Mouse (Mus musculus) layer of hippocampus, adult 8-10 months (tissue): ENCODE measurements around the gene Igf1r. TPM values are rescaled to one million over a fixed set of nuclear protein-coding genes. Genes with fewer than 3 reads are reported as not detected.

Source experiments
- DNase-seq, 2 experiments: peaks; one replicate each; pipeline ENCODE4 v3.0.0; 2022; ENCODE audit warnings: low spot score in 2 of 2
- total RNA-seq, 4 experiments: library from RNA; stranded (reverse); gene quantifications; 2 replicates each; pipeline ENCODE4 v1.2.4; 2022

Igf1r gene
- total RNA-seq, 4 experiments from 2014 or later, result 36.7 to 55.9 (median 50.7) TPM

DNA sequence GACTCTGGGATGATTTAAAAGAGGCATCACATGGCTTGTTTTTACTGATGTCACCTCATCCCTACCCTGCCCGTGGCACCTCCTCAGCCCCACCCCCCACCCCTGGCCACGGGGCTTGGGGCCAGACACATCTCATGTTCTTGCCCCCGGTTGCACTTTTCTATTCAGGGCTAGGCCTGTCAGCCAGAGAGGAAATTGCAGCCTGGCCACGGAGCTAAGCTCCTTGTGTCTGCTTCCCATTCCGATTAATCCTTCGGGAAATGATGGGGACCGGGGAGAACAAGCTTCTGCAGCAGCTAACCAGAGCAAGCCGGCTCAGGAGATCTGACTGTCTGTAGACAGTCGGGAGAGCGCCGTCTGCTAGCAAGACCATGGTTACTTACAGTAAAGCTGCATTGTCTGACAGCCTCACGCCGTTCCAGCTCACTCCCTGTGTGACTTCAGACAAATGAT is 270.8 kb downstream of the Igf1r start:
- no peak for DNase-seq

DNA sequence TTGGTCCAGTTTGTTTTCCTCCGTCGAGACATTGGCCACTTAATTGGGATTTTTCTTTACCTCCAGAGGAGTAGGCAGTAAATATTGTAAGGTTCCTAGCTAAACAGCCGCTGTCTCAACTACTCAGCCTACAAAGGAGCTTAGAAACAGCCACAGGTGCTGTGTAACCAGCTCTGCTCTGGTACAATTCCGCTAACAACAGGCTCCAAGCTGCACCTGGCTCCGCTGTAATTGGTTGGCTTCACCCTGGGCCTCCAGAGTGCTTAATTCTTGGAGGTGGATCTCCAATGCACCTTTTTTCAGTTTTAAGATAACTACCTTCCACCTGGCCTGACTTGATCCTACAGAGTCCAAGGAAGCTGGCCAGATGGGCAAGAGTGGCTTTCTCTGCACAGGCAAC is 271.4 kb downstream of the Igf1r start:
- no peak for DNase-seq

DNA sequence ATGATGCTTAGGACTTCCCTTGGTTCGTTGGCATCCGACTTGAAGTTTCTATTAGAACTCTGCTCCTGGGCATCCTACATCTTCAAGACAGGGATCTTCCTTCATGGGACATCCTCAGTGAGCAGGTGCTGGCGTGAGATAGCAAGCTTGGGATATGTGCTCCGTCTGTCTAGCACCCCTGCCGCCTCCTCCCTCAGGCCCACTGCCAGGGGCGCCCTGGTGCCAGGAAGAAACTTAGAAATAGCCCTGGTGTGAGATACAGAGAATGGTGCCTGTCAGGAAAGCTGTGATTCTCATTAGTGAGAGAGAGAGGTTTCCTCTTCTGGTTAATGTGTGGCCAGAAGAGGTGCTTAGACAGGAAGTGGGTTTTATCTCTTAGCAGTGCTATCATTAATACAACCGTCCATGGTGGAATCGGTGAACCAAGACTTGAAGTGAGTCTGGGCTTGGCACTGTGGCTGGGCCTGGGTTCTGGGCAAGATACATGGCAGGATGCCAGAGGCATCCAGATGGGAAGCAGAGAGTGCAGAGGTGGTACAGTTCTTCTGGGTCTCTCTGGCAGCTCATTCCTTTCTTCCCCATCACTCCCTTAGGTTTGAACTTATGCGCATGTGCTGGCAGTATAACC is 272.9 kb downstream of the Igf1r start:
- no peak for DNase-seq

DNA sequence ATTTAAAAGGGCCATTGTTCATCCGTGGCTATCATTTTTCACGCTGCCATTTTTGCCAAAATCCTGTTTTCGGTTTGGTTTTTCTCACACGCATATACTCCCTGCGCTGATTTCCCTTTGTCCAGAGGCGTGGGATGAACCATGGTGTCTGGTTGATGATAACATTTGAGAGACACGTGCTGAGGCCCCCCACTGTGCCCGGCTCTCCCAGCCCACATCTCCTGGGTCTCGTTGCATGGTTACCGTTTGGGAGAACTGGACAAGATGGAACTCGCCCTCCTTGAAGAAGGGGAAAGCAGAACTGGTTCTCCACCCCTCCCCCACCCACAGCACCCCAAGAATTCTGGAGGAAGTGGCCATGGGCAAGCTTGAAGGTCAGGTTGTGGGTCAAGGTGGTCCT is 274.4 kb downstream of the Igf1r start:
- DNase-seq, result no peak

DNA sequence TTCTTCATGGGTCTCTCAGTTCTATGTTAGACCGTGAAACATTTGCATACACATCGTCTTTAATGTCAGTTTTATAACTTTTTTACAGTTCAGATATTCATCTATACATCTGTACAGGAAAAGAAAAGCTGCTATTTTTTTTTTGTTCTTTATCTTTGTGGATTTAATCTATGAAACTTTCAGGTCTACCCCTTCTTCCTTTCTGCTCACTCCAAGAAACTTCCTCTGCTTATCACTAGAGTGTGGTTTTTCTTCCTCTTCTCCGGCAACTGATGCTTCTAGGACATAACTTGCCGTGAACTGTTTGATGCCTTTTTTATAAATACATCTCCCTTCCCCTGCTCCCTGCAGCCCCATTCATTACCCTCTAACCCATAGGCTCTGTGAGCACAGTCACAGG is 275.0 kb downstream of the Igf1r start:
- no peak for DNase-seq

DNA sequence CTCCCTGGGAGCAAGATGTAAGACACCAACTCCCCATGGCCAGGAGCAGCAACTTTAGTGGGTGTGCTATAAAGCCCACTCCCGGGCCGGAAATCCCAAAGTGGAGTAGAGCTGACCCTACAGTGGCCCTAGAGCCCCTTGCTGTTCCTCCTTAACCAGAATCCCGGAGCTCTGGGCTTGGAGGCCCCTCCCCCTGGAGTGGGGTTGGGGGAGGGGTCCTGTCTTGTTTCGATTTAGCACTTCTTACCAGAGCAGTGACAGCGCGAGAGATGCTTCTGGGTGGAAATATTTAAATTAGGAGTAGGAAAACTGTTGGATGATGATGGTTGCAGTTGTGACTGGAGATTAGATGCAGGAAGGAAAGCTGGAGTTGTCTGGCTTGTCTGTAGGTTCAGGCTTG is 275.9 kb downstream of the Igf1r start:
- DNase-seq, result no peak

DNA sequence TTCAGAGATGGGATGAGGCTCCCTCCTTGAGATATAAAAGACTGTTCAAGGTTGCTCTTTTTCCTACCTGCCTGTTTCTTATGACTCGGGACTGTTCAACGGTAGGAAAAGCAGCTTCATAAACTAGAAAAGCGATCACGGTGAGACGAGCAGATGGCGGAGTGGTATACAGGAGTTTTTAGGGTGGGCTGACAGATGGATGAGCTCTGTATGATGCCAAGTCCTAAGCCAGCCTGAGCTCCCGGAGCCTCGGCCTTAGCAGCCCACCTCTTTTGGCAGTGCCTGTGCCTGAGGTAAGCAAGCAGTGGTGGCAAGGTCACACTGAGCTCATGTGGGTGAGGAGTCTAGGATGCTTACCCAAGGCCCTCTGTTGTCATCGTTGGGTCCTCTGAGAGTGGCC is 278.2 kb downstream of the Igf1r start:
- DNase-seq, result peak in 1 of 2 experiments; percentile 38

DNA sequence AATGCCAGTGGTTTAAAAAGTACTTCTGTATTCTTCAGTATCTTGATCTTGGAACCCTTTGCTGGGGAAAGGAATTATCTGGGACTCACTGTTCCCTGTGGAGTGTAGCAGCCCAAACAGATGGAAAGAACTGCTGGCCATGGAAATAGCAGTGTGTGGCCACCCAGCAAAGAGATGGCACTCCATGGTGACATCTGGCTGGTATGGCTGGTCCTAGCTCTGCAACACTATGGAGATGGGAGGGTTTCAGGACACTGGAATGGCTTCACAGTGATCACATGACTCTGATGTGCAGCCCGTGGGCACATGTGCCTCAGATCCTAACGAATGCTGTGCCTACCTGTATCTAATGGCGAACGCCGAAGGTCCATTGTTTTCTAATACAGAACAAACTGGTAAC is 279.9 kb downstream of the Igf1r start:
- DNase-seq, result no peak

DNA sequence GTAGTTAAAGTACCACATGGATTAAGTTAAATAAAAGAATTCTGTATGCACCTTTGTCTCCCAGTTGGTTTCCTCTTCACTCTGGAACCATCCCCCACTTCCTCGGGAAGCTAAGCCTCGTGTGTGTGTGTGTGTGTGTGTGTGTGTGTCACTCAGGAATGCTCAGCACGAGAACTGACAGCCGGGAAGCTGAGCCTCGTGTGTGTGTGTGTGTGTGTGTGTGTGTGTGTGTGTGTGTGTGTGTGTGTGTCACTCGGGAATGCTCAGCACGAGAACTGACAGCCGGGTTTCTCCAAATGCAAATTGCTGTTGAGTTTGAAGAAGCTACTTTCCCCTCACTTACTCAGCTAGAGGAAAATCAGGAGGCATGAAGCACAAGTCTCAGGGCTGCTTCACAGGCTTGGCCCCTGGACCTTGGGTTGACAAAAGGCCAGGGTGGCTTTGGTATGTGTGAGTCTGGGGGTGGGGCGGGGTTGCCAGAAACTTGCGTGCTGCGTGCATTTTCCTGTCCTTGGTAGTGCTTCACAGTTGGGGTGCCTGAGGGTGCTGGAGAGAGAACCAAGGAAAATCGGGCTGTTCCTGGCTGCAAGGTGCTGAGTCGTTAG is 281.1 kb downstream of the Igf1r start:
- DNase-seq, result no peak

DNA sequence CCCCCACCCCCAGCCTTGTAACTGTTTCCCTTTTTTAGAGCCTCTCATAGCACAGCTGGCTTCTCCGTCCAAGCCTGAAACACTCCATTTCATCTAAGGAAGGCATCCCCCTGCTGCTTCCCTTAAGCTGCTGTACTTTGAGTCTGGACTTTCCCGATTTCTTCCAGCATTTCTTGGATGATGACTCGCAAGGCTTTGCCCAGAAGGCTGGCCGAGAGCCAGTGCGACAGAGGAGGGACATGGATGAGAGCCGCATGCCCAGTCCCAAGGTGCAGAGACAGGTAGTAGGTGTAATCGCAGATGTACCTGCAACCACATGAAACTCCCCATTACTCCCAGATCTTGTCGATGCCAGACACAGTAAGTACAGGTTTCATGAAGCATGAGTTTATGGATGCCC is 284.2 kb downstream of the Igf1r start:
- DNase-seq, result no peak

DNA sequence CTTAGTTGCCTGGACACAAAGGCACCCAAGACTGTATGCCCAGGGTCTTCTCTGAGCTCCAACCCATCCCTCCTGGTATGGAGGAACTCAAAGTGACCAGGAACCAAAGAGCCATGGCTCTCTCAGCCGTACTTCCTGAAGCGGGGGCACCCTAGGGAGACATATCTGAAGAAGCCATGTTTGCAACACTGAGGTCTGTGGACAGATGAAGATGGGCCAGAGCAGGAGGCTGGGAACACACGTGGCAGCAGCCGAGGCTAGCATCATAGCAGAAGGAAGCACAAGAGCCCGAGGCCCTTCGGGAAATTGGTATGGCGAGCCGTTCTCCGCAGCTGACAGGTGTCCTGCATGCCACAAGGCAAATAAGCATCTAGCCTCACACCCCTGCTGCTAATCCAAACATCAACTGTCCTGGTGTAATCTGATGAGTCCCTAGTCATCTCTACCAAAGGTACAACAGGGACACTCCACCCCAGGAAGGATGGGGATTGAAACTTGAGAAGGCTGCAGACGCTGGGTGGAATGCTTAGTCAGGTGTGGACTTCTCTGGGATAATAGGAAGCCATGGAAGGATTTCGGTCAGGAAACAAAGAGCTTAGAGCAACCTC is 286.7 kb downstream of the Igf1r start:
- DNase-seq, result no peak

DNA sequence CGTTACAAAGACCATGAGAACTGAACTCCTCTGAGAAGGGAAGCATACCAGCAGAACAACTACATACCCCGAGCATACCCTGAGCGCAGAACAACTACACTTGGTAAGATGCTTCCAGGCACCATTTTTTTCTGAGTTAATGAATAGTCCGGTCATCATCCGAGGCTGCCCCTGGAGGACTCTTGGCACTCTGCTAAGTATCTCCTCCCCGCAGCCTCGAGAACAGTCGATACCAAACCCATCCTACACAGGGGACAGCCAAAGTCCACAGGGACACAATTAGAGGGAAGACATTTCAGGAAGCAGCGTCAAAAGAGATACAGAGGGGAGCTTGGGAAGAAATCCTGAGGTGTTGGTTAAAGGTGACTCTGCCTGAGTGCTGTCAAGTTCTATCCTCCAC is 288.6 kb downstream of the Igf1r start:
- DNase-seq, result no peak

DNA sequence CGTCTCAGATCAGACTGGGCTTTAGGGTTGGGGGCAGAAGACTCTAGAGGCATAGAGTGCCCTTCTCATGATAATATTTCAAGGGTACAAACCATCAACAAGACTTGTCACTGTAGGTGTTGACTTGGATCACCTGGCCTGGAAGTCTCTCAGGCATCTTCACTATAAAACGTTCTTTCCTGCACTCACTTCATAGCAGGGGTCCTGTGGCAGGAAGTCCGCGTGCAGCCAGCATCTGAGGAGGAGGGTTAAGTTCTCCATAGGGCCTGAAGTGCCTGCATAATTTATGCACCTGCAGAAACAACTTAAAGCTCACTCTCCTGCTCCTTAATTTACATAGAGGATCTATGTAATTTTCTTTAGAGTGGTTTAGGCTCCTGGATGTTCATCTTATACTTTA is 293.1 kb downstream of the Igf1r start:
- DNase-seq, result no peak

DNA sequence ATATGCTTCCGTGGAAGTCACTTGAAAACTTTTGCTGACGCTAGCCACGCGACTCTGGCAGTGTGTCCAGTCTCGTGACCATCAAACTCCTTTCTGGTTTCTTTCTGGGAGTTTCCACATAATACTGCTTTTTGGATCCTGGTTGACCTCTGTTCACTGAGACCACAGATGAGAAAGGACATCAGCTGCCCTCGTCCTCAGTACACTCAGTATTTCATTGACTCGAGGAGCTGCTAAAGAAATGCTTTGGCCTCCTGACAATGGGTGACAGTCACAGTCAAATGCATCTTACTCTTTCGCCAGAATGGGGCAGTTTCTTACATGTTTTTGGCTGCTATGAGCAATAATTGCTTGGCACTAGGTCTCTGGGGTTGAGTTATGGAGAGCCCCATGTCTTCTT is 293.6 kb downstream of the Igf1r start:
- no peak for DNase-seq

DNA sequence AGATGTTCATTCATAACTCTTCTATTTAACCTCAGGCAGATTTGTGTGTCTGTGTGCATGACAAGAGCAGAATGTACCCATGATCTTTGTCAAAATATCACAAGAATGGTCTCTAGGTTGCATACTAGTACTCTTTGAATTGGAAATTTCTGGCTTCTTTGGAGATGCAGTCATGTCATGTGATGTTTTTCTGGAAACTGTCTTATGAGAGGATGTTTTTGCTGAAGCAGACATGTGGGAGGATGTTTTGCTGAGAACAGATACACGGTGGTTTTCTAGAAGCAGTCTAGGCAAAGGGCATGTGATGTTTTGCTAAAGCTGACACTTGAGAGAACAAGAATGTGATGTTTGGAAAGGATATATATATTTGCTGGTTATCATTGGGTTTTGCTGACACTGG is 297.8 kb downstream of the Igf1r start:
- no peak for DNase-seq

DNA sequence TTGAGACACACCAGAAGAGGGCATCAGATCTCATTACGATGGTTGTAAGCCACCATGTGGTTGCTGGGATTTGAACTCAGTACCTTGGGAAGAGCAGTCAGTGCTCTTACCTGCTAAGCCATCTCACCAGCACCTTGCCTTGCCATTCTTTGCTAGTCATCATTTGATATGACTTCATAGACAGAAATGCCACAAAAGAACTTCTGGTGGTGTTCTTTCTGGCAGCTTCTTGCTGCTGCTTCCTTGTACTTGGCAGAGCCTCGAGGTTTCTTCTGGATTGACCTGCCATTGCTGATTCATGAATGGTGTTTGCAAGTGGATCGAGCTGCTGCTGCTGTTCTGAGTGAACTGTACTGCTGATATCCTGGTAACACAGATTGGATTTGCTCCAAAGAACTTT is 298.3 kb downstream of the Igf1r start:
- DNase-seq, result no peak

DNA sequence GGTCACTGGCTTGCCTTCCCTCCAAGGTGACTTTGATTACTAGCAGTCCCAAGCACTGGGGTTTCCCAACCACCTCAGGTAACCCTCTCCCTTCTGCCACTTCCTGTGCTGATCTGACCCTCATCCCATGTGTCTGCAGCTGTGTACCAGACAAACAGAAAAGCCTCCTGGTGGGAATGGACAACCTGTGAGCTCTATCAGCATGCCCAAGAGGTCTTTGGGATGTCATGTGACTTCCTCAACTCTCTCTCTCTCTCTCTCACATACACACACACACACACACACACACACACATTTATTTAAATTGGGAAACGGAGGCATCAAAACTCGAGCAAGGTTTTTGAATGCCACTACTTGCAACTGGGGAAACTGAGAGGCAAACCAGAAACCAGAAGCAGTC is 305.1 kb downstream of the Igf1r start:
- no peak for DNase-seq

DNA sequence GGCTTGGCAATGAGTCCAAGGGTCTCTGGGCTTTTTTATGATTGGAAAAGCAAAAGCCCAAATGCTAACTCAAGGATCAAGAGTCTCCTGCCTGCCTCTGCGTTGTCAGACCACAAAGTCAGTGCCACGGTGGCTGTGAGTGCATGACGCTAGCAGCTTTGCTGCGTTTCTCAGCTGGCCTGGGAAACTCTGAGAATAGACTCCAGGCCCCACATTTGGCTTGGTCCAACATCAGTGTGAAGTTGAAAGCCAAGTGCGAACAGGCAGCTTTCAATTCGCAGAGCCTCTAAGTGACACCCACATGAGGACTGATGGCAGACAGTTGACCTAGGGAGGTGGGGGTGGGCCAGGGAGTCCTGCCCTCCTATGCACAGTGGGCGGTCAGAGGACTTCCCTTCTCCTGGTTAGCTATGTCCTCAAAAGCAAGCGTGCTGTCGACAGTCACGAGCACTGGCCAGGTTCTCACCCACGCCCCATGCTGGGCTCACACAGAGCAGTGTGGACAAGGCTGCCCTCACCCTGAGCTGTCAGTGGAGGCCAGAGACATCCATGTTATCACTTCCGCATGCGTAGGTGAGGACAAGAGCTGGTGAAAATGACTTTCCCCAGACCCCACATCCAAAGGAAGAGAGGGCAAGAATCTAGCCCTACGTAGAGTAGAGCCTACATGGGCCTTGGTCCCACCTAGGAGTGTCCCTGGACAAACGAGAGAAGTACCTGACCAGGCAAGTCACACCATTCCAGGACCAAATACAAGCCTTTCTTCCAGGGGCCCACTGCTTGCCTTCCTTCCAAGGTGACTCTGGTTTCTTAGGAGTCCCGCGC is 305.9 kb downstream of the Igf1r start:
- DNase-seq, result no peak

DNA sequence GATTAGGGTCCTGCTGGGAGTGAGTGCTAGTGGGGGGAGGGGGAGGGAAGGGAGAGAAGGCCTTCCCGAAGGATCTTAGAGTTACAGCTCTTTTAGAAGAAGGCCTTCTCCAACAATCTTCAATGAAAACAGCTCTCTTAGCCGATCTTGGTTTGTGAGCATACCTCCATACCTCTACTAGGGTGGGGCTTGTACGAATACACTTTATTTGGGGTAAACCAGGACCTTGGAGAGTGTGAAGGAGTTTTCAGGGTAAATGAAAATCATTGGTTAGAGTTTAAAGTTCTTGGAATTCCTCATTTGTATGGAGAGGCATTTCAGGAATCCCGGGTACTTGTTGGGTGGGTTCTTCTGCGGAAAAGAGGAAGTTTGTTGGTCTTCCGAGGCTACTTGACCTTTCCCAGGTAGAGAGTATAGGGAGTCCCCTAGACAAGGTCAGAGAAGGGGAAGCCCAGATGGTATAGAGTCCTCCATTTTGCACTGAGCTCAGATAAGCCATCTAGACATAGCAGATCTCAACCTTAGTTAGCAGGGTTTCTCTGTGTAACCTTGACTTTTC is 307.0 kb downstream of the Igf1r start:
- DNase-seq, result no peak

DNA sequence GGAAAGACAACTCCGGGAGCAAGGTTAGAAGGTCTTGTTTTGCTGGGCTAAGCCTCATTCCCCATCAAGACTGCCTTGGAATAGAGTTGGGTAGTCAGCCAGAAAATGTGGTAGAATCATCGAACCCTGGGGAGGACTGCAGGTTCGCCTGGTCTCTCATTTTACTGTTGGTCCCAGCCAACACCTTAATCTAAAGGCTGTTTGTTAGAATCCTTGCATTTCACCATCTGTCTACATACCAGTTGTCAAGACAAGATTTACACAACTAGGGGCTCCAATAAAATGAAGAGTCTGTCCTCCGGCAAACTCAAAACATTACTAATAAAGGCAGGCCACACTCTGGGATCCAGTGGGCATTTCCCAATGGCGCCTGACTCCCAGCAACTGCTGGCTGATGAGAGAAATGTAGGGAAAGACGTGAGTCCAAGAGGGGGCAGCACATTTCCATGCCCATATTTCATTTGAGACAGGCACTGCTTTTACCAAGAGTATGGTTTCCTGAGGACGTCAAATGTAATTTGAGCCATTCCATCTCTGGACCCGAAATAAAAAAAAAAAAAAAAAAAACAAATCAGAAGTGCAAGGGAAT is 310.1 kb downstream of the Igf1r start:
- no peak for DNase-seq

DNA sequence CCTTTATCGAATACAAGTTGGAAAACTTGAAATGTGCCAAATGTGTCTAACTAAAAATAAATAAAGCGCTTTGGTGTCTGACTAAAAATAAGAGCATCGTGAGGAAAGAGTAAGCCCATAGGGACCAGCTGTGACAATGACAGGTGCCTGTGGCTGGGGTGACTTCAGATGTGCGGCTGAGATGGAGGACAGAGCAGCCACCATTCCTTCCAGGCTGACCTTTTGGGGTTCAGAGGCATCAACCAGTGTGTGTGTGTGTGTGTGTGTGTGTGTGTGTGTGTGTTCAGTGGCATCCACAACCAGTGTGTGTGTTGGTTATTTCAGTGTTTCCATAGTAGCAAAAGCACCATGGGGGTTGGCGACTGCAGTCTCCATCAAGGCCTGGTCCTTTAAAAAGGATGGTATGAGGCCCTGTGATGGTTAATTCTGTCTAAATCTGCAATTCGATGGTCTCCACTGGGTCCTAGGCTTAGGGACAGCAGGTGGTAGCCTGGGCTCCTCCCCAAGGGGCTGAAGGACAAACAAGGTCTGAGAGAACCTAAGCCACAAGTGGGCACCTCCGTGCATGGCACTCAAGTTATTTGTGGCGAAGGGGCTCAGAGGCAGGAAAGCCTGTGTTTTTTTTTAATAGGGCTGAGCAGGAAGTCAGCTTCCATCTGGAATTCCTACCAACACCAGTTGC is 310.9 kb downstream of the Igf1r start:
- no peak for DNase-seq
